19 mouse cellular contexts compared by ENCODE assay signal in the genomic region with DNA sequence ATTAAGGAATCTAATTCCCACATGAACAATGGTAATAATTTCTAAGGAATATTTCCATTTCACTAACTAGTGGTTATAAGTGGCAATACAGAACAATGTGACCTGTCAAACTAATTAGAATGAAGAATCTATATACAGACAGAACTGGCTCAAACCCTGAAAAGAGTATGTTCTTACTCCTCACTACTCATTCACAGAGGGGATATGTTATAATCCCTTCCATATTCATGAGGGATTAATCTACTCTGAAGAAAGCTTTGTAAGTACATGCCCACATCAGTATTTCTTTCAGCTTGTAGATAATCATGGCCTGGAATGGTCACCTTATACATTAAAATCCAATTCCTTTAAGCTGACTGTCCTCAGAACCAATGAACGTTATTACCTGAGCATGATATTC.
"Had no signal": no experiment of that assay in that cellular context is flagged by ENCODE, and none has a peak within 500 bp of the region (broad histone marks: within the 10 kb centered on the region; RNA-seq: fewer than 3 reads in every experiment).

No protein-coding gene starts in this region.

- H3K36me3 ChIP-seq: limb, embryonic 12.5 days; liver, embryonic 13.5 days; lung, embryonic 15.5 days; neural tube, embryonic 12.5 days; stomach, embryonic 15.5 days had no signal

- ATAC-seq: liver, postnatal 0 days had no signal

- DNase-seq: kidney, adult 11 months; kidney, adult 9 months; kidney, postnatal 36 days; layer of hippocampus, adult 9-11 months; layer of hippocampus, postnatal 36 days; liver; liver, embryonic 13.5 days; liver, postnatal 0 days; lung, postnatal 14 days; right cerebral cortex, postnatal 14 days; thymus, adult 2 months; thymus, postnatal 36 days had no signal

- H3K4me1 ChIP-seq: limb, embryonic 12.5 days; liver, embryonic 13.5 days; lung, embryonic 15.5 days; megakaryocyte, embryonic 14.5 days; neural tube, embryonic 12.5 days; stomach, embryonic 15.5 days had no signal

- H3K27me3 ChIP-seq: limb, embryonic 12.5 days; liver, embryonic 13.5 days; lung, embryonic 15.5 days; megakaryocyte, embryonic 14.5 days; neural tube, embryonic 12.5 days; stomach, embryonic 15.5 days had no signal

- H3K4me2 ChIP-seq: limb, embryonic 12.5 days; liver, embryonic 13.5 days; lung, embryonic 15.5 days; neural tube, embryonic 12.5 days; stomach, embryonic 15.5 days had no signal

- H3K9ac ChIP-seq: limb, embryonic 12.5 days; liver, embryonic 13.5 days; liver, postnatal 0 days; lung, embryonic 15.5 days; neural tube, embryonic 12.5 days; stomach, embryonic 15.5 days had no signal

- H3K4me3 ChIP-seq: limb, embryonic 12.5 days; liver, embryonic 13.5 days; lung, embryonic 15.5 days; megakaryocyte, embryonic 14.5 days; neural tube, embryonic 12.5 days; stomach, embryonic 15.5 days had no signal

- H3K27ac ChIP-seq: kidney, postnatal 0 days; limb, embryonic 12.5 days; liver, embryonic 13.5 days; lung, embryonic 15.5 days; macrophage; neural tube, embryonic 12.5 days; stomach, embryonic 15.5 days had no signal

- H3K9me3 ChIP-seq: limb, embryonic 12.5 days; liver, embryonic 13.5 days; lung, embryonic 15.5 days; megakaryocyte, embryonic 14.5 days; neural tube, embryonic 12.5 days; stomach, embryonic 15.5 days had no signal
